Mouse (Mus musculus) neural tube, embryonic 15.5 days (tissue): ENCODE results near the gene Bcar3. TPM values are rescaled to one million over a fixed set of nuclear protein-coding genes. Genes with fewer than 3 reads are reported as not detected.

Experiments
- ATAC-seq: fragments of 200-750 bp; cut with Nextera tagmentation; 2 replicates; pipeline ENCODE4 v1.8.0; 2017; ENCODE audit warnings: mild to moderate bottlenecking, moderate TSS enrichment, moderate library complexity; ENCODE audit not compliant: low FRiP score
- H3K27ac ChIP-seq: fragments of 300-500 bp; sonication (generic); replicated peaks from 2 replicates; pipeline ENCODE4 v1.5.1; 2015; ENCODE audit warnings: mild to moderate bottlenecking, inconsistent platforms
- H3K27me3 ChIP-seq: fragments of 300-500 bp; sonication (generic); replicated peaks from 2 replicates; pipeline ENCODE4 v1.6.1; 2015; ENCODE audit warnings: inconsistent platforms
- H3K36me3 ChIP-seq: fragments of 300-500 bp; sonication (generic); 2 replicates; pipeline ENCODE4 v1.6.1; 2015; ENCODE audit warnings: inconsistent platforms
- H3K4me1 ChIP-seq: fragments of 300-500 bp; sonication (generic); 2 replicates; pipeline ENCODE4 v1.6.1; 2015; ENCODE audit warnings: inconsistent platforms
- H3K4me2 ChIP-seq: fragments of 300-500 bp; sonication (generic); 2 replicates; pipeline ENCODE4 v1.6.1; 2015; ENCODE audit warnings: inconsistent platforms, mild to moderate bottlenecking, moderate library complexity
- H3K4me3 ChIP-seq: fragments of 300-500 bp; sonication (generic); replicated peaks from 2 replicates; pipeline ENCODE4 v1.5.1; 2015; ENCODE audit warnings: mild to moderate bottlenecking, inconsistent platforms
- H3K9ac ChIP-seq: fragments of 300-500 bp; sonication (generic); replicated peaks from 2 replicates; pipeline ENCODE4 v1.6.1; 2015; ENCODE audit warnings: mild to moderate bottlenecking, inconsistent platforms
- H3K9me3 ChIP-seq: fragments of 300-500 bp; sonication (generic); replicated peaks from 2 replicates; pipeline ENCODE4 v1.6.1; 2016; ENCODE audit warnings: inconsistent platforms
- WGBS: fragments of 180-500 bp; shearing (Covaris S2); methylation state at CpG from one replicate; pipeline ENCODE4 v1.1.7; 2015; ENCODE audit warnings: mixed read lengths; 5-methylcytosine and 5-hydroxymethylcytosine counted together
- polyA plus RNA-seq: library from polyadenylated mRNA; unstranded; fragments of >200 nt; fragmentation: Nextera tagmentation; extraction: Ambion mirVana; gene quantifications from 2 replicates; pipeline ENCODE4 v1.2.1, GENCODE M21; 2015

The Bcar3 gene
- polyA plus RNA-seq, 1 experiment from 2014 or later = 5.5 TPM

DNA sequence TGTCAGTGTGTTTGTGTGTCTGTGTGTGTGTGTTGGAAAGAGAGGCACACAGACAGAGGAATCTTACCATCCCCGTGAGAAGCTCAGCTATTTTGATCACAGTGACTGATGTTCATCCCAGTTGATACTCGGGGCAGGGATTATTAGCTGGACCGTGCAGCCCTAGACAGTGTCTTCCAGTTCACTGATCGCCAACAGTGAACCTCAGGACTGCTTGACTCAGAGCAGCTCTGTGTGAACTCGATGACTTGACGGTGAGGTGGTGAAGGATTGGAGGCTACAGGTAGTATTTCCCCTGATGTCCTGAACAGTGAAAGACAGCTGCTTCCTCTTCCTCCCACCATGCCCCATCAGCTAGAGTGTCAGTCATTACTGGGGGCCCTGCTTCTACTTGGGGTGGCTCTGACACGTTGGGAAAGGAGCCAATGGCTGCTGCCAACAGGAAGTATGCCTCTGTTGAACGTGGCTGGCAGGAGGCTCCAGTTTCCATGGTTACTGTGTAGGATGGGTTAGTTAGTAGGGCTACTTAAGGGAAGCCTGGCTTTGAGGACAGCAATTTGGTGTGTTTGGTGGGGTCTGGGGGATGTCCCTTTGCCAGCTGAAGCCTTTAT lies 186.2 kb downstream of the Bcar3 start:
- Histone ChIP-seq H3K9me3 (no peaks in the 10 kb centered on the region), H3K4me2 (no peak overlapping the region), H3K36me3 (no peaks in the 10 kb centered on the region), H3K27ac (peak overlapping the region; percentile 35; the same call in 1 of the 2 replicates), H3K4me1 (peaks cover 80% of the 10 kb centered on the region), H3K9ac (no peak overlapping the region), H3K27me3 (no peaks in the 10 kb centered on the region), H3K4me3 (no peak overlapping the region)
- 31% methylated on average over 8 of the region's 8 CpGs for WGBS
- ATAC-seq = peak; percentile 57

DNA sequence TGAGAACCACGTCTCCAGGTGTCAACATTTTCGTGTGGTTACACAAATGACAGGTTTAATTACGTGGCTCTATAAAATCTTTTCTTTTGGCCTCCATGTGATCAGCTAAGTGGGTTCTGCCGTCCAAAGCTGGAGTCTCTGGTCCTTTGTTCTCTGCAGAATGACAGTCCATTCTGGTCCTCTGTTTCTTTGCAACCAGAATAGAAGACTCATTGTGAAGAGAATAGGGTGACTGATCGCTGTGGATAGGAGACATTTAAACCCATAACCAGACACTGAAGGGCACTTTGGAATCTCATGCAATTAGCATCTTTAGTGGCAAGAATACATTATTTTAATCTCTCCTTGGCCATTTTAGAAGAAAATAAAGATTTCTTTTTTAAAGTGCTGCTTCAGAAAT lies 187.1 kb downstream of the Bcar3 start:
- Histone ChIP-seq H3K9me3 (no peaks in the 10 kb centered on the region), H3K27ac (no peak overlapping the region), H3K27me3 (no peaks in the 10 kb centered on the region), H3K4me3 (no peak overlapping the region), H3K4me1 (peaks cover 74% of the 10 kb centered on the region), H3K36me3 (no peaks in the 10 kb centered on the region), H3K9ac (no peak overlapping the region), H3K4me2 (no peak overlapping the region)
- ATAC-seq = no peak
- WGBS = 20% methylated on average over 5 of the region's 5 CpGs

DNA sequence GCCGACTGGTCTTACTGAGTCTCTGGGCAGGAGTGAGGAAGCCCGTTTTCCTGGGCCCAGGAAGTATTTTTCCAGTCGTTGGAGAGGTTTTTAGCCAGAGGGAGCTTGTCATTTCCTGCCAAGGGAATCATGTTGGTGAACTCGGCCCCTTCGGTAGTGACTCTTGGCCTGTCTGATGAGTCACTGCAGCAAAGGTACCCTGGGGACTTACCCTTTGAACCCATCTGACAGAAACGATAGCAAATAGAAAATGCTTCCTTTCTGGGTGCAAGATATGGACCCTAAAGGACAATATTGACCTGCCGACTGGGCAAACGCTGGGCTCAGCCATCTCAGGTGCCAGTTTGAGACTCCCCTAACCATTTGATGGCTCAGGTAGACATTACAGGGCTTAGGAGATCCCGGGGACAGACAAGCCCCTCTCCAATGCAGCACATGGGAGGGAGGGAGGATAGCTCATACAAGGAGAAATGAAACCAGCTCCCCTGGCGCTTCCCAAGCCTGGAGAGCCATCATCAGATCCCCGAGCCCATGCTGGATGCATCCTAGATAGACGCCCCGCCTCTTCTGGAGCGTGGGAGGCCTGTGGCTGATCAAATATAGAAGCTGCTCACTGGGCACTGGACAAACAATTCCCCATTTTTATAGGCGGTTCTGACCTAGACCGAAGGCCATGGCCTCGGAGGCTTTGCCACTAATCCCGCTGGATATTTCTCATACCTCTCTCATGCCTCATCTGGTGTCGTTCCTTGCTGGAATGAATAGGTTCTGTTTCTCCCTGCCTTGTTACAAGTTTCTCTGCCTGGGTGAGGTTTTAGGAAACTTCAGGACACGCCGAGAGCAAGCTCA lies 188.2 kb downstream of the Bcar3 start:
- H3K27ac ChIP-seq = no peak overlapping the region
- H3K27me3 ChIP-seq = no peaks in the 10 kb centered on the region
- H3K9ac ChIP-seq = no peak overlapping the region
- ATAC-seq = no peak
- no peak overlapping the region for H3K4me2 ChIP-seq
- no peaks in the 10 kb centered on the region for H3K9me3 ChIP-seq
- H3K4me3 ChIP-seq = no peak overlapping the region
- 75% methylated on average over 21 of the region's 21 CpGs for WGBS
- H3K36me3 ChIP-seq = no peaks in the 10 kb centered on the region
- H3K4me1 ChIP-seq = peaks cover 64% of the 10 kb centered on the region

DNA sequence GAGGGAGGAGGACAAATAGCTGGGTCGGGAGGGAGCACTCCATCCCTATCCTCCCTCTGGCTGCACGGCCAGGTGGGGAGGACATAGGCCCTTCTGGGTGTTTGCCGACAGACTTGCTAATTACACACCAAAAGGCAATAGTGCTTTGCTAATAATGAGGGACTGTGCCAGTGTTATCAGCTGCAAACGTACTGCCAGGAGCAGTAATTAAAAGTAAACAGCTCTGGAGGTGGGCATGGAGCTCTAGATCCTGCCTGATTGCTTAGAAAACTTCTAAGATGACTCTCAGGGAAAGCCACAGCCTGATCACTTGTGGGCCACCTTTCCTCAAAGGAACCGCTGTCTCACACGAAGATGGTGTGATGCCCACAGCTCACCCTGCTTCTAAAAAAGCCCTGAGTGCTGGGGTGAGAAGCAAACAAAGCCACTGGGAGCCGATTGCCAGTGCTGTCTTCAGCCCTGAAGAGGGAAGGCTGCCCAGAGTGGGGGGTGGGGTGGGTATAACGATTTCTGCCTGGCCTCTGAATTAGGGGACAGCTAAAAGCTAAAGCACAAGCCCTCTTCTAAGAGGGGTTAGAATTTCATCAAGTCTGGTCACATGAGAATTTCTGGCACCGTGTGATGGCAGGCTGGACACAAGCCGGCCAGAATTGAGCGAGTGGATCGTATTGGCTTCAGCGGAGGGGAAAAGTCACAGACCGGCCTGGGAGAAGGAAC lies 189.3 kb downstream of the Bcar3 start:
- H3K27me3 ChIP-seq = no peaks in the 10 kb centered on the region
- peak overlapping the region; percentile 30 for H3K4me2 ChIP-seq
- H3K27ac ChIP-seq = peak overlapping the region; percentile 64
- H3K9ac ChIP-seq = no peak overlapping the region
- peaks cover 53% of the 10 kb centered on the region for H3K4me1 ChIP-seq
- 20% methylated on average over 14 of the region's 14 CpGs for WGBS
- 0 out of 2 replicates have a peak, but pooled peaks have one; percentile 37 for ATAC-seq
- H3K36me3 ChIP-seq = no peaks in the 10 kb centered on the region
- no peaks in the 10 kb centered on the region for H3K9me3 ChIP-seq
- peak overlapping the region; percentile 13; the same call in 1 of the 2 replicates for H3K4me3 ChIP-seq

DNA sequence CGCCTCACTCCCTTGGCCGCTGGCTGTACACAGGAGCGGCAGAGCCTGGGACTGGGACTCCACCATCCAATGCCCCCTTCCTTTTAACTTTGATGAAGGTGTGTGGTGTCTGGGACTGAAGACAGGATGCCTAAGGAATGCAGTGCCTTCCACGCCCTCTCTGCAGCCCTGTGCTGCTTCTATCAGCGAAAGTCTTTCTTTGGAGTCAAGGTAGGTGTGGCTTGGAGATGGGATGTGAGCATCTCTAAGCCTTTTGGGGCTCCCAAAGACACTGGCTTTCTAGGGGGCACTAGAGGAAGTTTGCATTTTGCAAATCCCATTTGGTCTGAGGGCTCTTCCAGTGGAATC lies 189.8 kb downstream of the Bcar3 start:
- Histone ChIP-seq H3K27ac (peak overlapping the region; percentile 64), H3K27me3 (no peaks in the 10 kb centered on the region), H3K9ac (no peak overlapping the region), H3K4me1 (peaks cover 47% of the 10 kb centered on the region), H3K4me2 (peak overlapping the region; percentile 30), H3K4me3 (peak overlapping the region; percentile 13; the same call in 1 of the 2 replicates), H3K36me3 (no peaks in the 10 kb centered on the region), H3K9me3 (no peaks in the 10 kb centered on the region)
- 0 out of 2 replicates have a peak, but pooled peaks have one; percentile 9 for ATAC-seq
- 44% methylated on average over 5 of the region's 5 CpGs for WGBS

DNA sequence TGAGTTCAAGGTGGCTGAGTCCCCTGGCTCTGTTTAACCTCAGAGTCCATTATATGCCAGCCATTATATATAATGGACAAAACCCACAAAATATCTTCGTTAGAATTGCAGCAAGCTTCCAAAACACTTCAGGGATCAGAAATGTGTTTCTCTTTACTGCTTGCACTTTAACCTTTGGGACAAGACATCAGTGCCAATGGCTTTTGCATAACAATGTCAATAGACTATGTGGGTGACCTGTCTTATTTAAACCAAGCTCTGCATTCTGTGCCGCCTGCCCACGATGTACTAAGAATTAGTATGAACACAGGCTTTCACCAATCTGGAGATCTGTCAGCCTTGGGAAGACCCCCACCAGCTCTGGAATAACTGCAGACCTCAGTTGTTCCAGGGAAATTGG lies 190.4 kb downstream of the Bcar3 start:
- Histone ChIP-seq H3K9ac (no peak overlapping the region), H3K9me3 (no peaks in the 10 kb centered on the region), H3K36me3 (no peaks in the 10 kb centered on the region), H3K27me3 (no peaks in the 10 kb centered on the region), H3K4me2 (peak overlapping the region; percentile 7; the same call in 1 of the 2 replicates), H3K27ac (no peak overlapping the region), H3K4me1 (peaks cover 46% of the 10 kb centered on the region), H3K4me3 (no peak overlapping the region)
- no peak for ATAC-seq
- WGBS = 44% methylated on average over 3 of the region's 3 CpGs

DNA sequence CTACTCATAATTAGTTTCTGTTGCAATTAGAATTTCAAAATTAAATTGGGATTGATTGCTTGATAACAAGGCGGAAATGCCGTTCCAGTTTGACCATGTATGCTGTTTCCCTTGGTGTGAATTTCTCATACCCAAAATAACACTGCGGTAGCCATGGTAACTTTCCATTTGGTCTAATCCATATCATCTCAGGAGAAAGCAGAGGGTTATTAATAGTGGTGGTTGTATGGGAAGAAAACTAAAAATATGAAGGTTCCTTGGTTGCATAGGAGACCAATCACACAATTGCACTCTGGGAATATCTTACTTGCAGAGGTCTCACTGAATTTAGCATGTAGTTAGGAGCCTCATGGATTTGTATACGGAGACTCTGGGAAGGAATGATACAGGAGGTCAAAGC lies 191.8 kb downstream of the Bcar3 start:
- no peak overlapping the region for H3K4me2 ChIP-seq
- no peaks in the 10 kb centered on the region for H3K9me3 ChIP-seq
- H3K4me1 ChIP-seq = peaks cover 38% of the 10 kb centered on the region
- H3K27ac ChIP-seq = no peak overlapping the region
- H3K27me3 ChIP-seq = no peaks in the 10 kb centered on the region
- no peak overlapping the region for H3K4me3 ChIP-seq
- no peak for ATAC-seq
- H3K36me3 ChIP-seq = no peaks in the 10 kb centered on the region
- 87% methylated on average over 4 of the region's 4 CpGs for WGBS
- no peak overlapping the region for H3K9ac ChIP-seq

DNA sequence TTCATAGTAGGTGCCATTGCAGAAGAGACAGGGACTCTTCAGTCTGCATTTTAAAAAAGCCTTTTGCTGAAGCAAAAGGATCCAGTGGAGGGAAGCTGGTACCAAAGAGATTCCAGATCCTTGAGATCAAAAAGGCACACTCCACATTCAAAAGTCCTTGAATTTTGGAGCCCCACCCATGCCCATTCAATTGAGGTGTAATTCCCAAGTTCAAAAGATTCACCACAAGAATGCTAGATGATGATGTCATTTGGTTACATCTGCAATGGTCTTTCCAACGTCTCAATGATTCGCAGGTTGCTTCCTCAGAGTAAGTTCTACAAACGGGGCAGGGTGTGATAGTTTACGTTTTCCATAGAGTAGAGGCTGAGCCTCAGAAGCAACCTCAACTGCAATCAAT lies 192.3 kb downstream of the Bcar3 start:
- Histone ChIP-seq H3K27me3 (no peaks in the 10 kb centered on the region), H3K4me2 (no peak overlapping the region), H3K4me1 (peaks cover 34% of the 10 kb centered on the region), H3K36me3 (no peaks in the 10 kb centered on the region), H3K9me3 (no peaks in the 10 kb centered on the region), H3K4me3 (no peak overlapping the region), H3K27ac (no peak overlapping the region), H3K9ac (no peak overlapping the region)
- WGBS = 86% methylated on average over 4 of the region's 4 CpGs
- no peak for ATAC-seq

DNA sequence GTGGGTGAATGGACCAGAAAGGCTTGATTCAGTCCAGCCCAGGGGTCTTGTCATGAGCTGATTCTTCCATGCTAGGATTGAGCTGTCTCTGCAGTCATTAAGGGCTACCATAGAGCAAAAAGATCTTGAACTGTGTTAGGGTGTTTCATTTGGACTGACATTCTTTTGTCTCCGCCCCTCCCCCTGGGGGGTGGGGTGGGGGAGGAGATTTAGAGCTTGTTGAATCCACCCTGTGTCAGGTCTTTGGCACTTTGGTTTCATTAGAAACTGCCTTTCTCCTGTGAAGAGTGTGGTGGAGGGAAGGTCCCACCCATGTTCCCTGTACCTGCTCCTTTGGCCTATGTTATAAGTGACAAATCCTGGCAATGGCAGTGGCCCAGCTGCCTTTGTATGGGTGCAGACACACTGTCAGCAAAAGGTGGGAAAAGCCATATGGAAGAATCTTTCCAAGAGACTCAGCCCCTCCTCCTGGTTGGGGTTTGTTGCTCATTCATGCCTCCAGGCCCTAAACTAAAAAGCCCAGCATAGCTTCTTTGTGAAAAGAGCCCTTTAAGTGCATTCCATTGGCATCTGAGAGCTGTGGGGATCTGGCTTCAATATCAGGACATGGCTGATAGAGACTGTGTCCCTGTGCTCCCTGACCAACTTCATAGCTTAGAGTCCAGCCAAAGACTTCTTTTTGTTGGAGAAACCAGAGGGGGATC lies 194.3 kb downstream of the Bcar3 start:
- Histone ChIP-seq H3K36me3 (no peaks in the 10 kb centered on the region), H3K4me3 (no peak overlapping the region), H3K27me3 (no peaks in the 10 kb centered on the region), H3K9ac (no peak overlapping the region), H3K4me1 (peaks cover 25% of the 10 kb centered on the region), H3K9me3 (no peaks in the 10 kb centered on the region), H3K4me2 (no peak overlapping the region), H3K27ac (no peak overlapping the region)
- no peak for ATAC-seq
- 58% methylated on average over 1 of the region's 1 CpGs for WGBS

DNA sequence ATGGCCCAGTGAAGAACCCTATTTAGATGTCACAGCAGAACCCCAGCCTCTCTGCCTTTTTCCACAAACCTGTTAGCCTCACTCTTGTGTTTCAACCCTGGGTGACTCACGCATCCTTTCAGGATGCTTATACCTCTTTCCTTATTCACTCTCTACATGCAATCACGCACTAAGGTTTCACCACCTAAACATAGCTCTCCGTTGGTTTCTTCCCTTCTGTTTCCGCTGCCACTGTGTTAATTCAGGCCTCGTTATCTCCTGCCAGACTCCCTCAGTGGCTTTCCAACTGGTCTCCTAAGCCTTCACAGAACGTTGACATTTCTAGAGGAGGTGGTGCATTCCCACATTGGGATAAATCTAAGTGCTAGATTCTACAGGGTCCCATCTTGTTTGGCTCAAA lies 196.6 kb downstream of the Bcar3 start:
- no peaks in the 10 kb centered on the region for H3K9me3 ChIP-seq
- no peaks in the 10 kb centered on the region for H3K27me3 ChIP-seq
- H3K4me2 ChIP-seq = no peak overlapping the region
- no peak for ATAC-seq
- no peak overlapping the region for H3K27ac ChIP-seq
- H3K4me3 ChIP-seq = no peak overlapping the region
- H3K4me1 ChIP-seq = peaks cover 18% of the 10 kb centered on the region
- no peak overlapping the region for H3K9ac ChIP-seq
- WGBS = 80% methylated on average over 6 of the region's 6 CpGs
- no peaks in the 10 kb centered on the region for H3K36me3 ChIP-seq

DNA sequence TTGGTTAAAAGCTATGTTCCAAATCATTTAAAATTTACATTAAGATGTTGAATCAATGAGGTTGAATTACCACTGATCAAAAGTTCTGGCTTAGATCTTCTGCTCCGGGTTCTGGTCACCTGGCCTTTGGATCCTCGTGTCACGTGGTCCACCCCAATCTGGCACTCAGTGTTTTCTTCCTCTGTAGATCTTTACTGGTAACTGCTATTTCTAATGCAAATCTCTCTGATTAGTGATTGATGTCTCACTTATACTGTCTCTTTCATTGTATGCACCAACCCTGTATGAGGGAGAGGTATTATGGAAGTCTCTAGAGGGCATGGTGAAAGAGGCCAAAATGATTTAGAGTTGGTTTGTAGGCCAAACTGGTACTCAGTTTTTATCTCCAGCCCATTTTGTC lies 198.1 kb downstream of the Bcar3 start:
- WGBS = 88% methylated on average over 3 of the region's 3 CpGs
- H3K27ac ChIP-seq = no peak overlapping the region
- H3K4me3 ChIP-seq = no peak overlapping the region
- peaks cover 18% of the 10 kb centered on the region for H3K4me1 ChIP-seq
- H3K9ac ChIP-seq = no peak overlapping the region
- no peak for ATAC-seq
- no peaks in the 10 kb centered on the region for H3K36me3 ChIP-seq
- no peak overlapping the region for H3K4me2 ChIP-seq
- H3K27me3 ChIP-seq = no peaks in the 10 kb centered on the region
- no peaks in the 10 kb centered on the region for H3K9me3 ChIP-seq
